Mouse (Mus musculus) heart, embryonic 10.5 days (tissue): ENCODE measurements around the gene Csta1. TPM values are rescaled to one million over a fixed set of nuclear protein-coding genes. Genes with fewer than 3 reads are reported as not detected.
A peak's percentile ranks its signal among the peaks of the same experiment; 100 is the strongest.

Experiments used
- DNase-seq: peaks from one replicate; pipeline ENCODE4 v3.0.0-alpha.2; 2017; ENCODE audit warnings: low spot score
- H3K27ac ChIP-seq: fragments of 300-500 bp; sonication (generic); 2 replicates; pipeline ENCODE4 v1.5.1; 2016; ENCODE audit warnings: mild to moderate bottlenecking
- H3K27me3 ChIP-seq: fragments of 300-500 bp; sonication (generic); 2 replicates; pipeline ENCODE4 v1.6.1; 2016; ENCODE audit warnings: mild to moderate bottlenecking; ENCODE audit not compliant: poor library complexity, insufficient read depth, severe bottlenecking
- H3K36me3 ChIP-seq: fragments of 300-500 bp; sonication (generic); 2 replicates; pipeline ENCODE4 v1.6.1; 2016; ENCODE audit warnings: mild to moderate bottlenecking, moderate library complexity
- H3K4me1 ChIP-seq: fragments of 300-500 bp; sonication (generic); 2 replicates; pipeline ENCODE4 v1.6.1; 2016; ENCODE audit warnings: mild to moderate bottlenecking
- H3K4me3 ChIP-seq: fragments of 300-500 bp; sonication (generic); 2 replicates; pipeline ENCODE4 v1.5.1; 2016; ENCODE audit warnings: mild to moderate bottlenecking, moderate library complexity
- H3K9me3 ChIP-seq: fragments of 300-500 bp; sonication (generic); 2 replicates; pipeline ENCODE4 v1.6.1; 2016; ENCODE audit warnings: mild to moderate bottlenecking, moderate library complexity
- WGBS: fragments of 180-500 bp; shearing (Covaris S2); methylation state at CpG from one replicate; pipeline ENCODE4 v1.1.7; 2016; 5-methylcytosine and 5-hydroxymethylcytosine counted together
- polyA plus RNA-seq: library from polyadenylated mRNA; unstranded; fragments of >200 nt; fragmentation: Nextera tagmentation; extraction: Ambion mirVana; gene quantifications from 2 replicates; pipeline ENCODE4 v1.2.1, GENCODE M21; 2016

Gene Csta1
- polyA plus RNA-seq, 1 experiment from 2014 or later: not detected

GRCm38 (mm10) chr16:36090785-36091509, 40.1 kb downstream of the Csta1 start:
- Histone ChIP-seq H3K9me3 (no peaks in the 10 kb centered on the region), H3K27me3 (no peaks in the 10 kb centered on the region), H3K27ac (no peak overlapping the region), H3K4me1 (no peaks in the 10 kb centered on the region), H3K4me3 (no peak overlapping the region), H3K36me3 (peaks cover 56% of the 10 kb centered on the region)
- WGBS: 92% methylated on average over 11 of the region's 11 CpGs
- DNase-seq: no peak

GRCm38 (mm10) chr16:36089850-36090616, 41.0 kb downstream of the Csta1 start:
- H3K27ac ChIP-seq: no peak overlapping the region
- H3K36me3 ChIP-seq: peaks cover 65% of the 10 kb centered on the region
- no peak overlapping the region for H3K4me3 ChIP-seq
- no peaks in the 10 kb centered on the region for H3K4me1 ChIP-seq
- H3K27me3 ChIP-seq: no peaks in the 10 kb centered on the region
- no peak for DNase-seq
- WGBS: 88% methylated on average over 8 of the region's 8 CpGs
- no peaks in the 10 kb centered on the region for H3K9me3 ChIP-seq

DNA sequence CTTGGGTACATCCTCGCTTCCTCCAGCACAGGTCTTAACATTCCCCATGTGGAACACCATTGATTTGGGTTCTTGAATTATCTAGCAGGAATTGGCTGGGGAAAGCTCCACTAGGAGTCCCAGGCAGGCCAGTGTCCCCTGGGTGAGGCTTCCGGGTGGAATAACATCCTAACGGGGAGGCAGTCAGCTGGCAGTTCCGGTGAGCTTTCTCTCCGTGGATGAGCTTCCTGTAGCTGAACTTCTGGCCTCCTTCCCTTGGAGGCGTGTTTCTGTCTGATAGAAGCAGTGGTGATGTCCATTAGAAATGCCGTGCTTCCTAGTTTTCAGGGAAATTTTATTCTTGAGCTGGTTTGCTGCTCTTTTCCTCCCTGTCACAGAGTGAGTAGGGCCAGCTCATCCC, 42.0 kb downstream of the Csta1 start:
- peak; percentile 45 for DNase-seq
- Histone ChIP-seq H3K27ac (no peak overlapping the region), H3K9me3 (no peaks in the 10 kb centered on the region), H3K27me3 (no peaks in the 10 kb centered on the region), H3K36me3 (peaks cover 74% of the 10 kb centered on the region), H3K4me1 (no peaks in the 10 kb centered on the region), H3K4me3 (no peak overlapping the region)
- WGBS: 83% methylated on average over 7 of the region's 7 CpGs

GRCm38 (mm10) chr16:36087846-36088245, 43.2 kb downstream of the Csta1 start:
- 77% methylated on average over 4 of the region's 4 CpGs for WGBS

DNA sequence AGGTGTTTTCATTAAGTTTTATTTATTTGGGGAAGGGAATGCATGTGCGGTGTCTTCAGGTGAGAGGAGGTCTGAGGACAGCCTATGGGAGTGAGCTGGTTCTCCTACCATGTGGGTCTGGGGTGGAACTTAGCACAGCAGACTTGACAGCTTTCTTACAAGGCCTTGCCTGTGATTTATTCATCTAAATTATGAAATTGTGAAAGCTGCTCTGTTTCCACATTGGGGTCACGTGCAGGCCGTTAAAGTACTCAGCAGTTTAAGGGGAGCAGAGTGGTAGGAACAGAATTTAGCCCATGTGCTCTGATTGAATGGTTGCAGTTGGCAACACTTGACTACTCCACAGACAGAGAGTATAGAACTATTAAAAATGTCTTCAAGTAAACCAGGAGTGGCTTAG, 51.1 kb downstream of the Csta1 start:
- 93% methylated on average over 3 of the region's 3 CpGs for WGBS
- DNase-seq: no peak
- H3K27me3 ChIP-seq: no peaks in the 10 kb centered on the region
- H3K4me3 ChIP-seq: no peak overlapping the region
- no peaks in the 10 kb centered on the region for H3K4me1 ChIP-seq
- no peak overlapping the region for H3K27ac ChIP-seq
- no peaks in the 10 kb centered on the region for H3K9me3 ChIP-seq
- H3K36me3 ChIP-seq: peaks cover 28% of the 10 kb centered on the region

More at GRCm38 (mm10) chr16:36087846-36088245, 43.2 kb downstream of the Csta1 start:
- H3K4me3 ChIP-seq: no peak overlapping the region
- H3K36me3 ChIP-seq: peaks cover 85% of the 10 kb centered on the region
- H3K27ac ChIP-seq: no peak overlapping the region
- H3K9me3 ChIP-seq: no peaks in the 10 kb centered on the region
- no peaks in the 10 kb centered on the region for H3K27me3 ChIP-seq
- no peaks in the 10 kb centered on the region for H3K4me1 ChIP-seq
- peak; percentile 63 for DNase-seq

GRCm38 (mm10) chr16:36074772-36075171, 56.3 kb downstream of the Csta1 start:
- DNase-seq: no peak
- no peaks in the 10 kb centered on the region for H3K27me3 ChIP-seq
- WGBS: 90% methylated on average over 3 of the region's 3 CpGs

DNA sequence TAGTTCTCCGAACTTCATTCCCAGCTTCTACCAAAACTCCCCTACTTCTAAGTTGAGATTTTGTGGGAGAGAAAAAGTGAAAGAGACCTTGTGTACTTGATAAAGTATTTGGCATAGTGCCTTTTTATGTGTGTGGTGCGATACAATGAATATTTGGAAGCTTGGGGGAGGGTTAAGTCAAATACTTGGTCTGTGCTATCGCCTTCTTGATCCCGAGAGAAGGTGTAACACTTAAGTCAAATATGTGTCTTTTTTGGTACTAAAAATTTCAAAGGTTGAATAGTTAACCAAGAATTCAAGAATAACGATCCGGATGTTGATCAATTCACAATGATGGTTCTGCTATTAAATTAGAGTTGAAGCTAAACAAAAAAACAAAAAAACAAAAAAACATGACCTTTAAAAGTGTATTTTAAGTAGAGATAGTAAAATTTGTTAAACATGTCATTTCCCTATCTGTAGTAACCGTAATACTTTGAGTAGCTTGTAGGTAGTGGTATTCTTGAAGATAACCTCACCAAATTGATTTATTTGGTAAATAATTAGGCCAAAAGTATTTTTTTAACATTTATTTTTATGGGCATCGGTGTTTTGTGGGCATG, 58.5 kb downstream of the Csta1 start:
- Histone ChIP-seq H3K4me1 (peaks cover 29% of the 10 kb centered on the region), H3K27me3 (no peaks in the 10 kb centered on the region), H3K36me3 (peaks cover 6% of the 10 kb centered on the region; the same call in 1 of the 2 replicates), H3K27ac (peak overlapping the region; percentile 95), H3K9me3 (no peaks in the 10 kb centered on the region), H3K4me3 (peak overlapping the region; percentile 86)
- no peak for DNase-seq
- 26% methylated on average over 8 of the region's 8 CpGs for WGBS

More at GRCm38 (mm10) chr16:36074772-36075171, 56.3 kb downstream of the Csta1 start:
- Histone ChIP-seq H3K27ac (no peak overlapping the region), H3K36me3 (no peaks in the 10 kb centered on the region; the same call in 1 of the 2 replicates), H3K4me1 (peaks cover 7% of the 10 kb centered on the region; the same call in 1 of the 2 replicates), H3K9me3 (no peaks in the 10 kb centered on the region), H3K4me3 (no peak overlapping the region)

DNA sequence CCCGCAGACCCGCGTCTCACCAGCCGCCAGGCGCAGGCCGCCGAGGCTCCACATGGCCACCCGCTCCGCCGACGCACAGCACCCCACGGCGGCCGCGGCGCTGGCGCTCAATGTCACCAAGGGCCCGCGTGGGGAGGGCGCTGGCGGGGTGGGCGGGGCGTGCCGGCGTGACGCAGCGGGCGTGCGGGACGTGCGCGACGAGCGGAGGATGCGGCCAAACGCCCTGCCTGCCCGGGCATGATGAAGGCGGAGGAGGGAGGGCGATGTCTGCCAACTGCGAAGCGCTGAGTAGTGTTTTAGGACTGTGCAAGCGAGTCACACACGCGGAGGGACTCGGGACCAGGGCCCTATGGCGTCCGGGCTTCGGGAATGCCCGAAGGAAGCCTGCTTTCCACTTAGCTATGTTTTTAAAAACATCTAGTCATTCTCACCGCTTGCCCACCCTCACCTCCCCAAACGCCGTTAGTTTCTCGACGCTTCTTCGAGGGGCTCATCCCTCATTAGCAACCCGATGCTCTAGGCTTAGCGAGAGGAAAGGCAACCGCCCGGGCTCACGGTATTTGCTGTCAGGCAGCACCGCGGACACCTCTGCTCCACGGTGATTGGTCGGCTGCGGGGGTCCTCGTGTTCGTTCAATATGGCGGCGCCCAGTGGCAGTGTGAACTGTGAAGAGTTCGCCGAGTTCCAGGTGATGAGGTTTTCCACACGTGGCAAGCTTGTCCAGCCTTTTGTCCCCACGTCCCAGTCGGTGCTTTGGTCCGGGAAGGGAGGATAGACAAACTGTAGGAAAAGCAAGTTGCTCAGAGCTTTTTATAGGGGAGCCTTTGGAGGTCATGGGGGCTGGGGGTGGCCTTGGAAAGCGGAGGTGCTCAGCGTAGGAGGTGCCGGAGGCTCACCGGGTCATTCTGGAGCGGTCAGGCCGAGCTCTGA, 59.3 kb downstream of the Csta1 start, which contains the start of the genes Fam162a and Ccdc58:
Fam162a (minus strand) TSS at position 145 of the 930 bp plus-strand sequence.
Ccdc58 (plus strand) TSS at position 236 of the 930 bp plus-strand sequence.
- H3K36me3 ChIP-seq: peaks cover 12% of the 10 kb centered on the region
- H3K27ac ChIP-seq: peak within 1 kb of the TSS; percentile 95
- H3K27me3 ChIP-seq: no peaks in the 10 kb centered on the region
- under 1% methylated on average over 76 of the region's 81 CpGs for WGBS
- peak; percentile 96 for DNase-seq
- peak within 1 kb of the TSS; percentile 86 for H3K4me3 ChIP-seq
- H3K9me3 ChIP-seq: no peaks in the 10 kb centered on the region
- H3K4me1 ChIP-seq: peaks cover 29% of the 10 kb centered on the region

GRCm38 (mm10) chr16:36071071-36071449, 60.0 kb downstream of the Csta1 start:
- Histone ChIP-seq H3K9me3 (no peaks in the 10 kb centered on the region), H3K27ac (peak overlapping the region; percentile 95), H3K4me1 (peaks cover 32% of the 10 kb centered on the region), H3K27me3 (no peaks in the 10 kb centered on the region), H3K36me3 (peaks cover 14% of the 10 kb centered on the region), H3K4me3 (peak overlapping the region; percentile 86)
- whole genome bisulfite sequencing: under 1% methylated on average over 16 of the region's 16 CpGs
- DNase-seq: no peak

Other genes with a start within 250 kb of the Csta1 start
- gene Parp9, start 192.8 kb downstream of the Csta1 start, polyA plus RNA-seq: 1.9 and 4.2 TPM in 2 replicates
- gene Dtx3l, start 192.1 kb downstream of the Csta1 start, polyA plus RNA-seq: 2.0 and 2.9 TPM in 2 replicates
- 51.8 and 60.5 TPM in 2 replicates for gene Kpna1, start 152.5 kb downstream of the Csta1 start, polyA plus RNA-seq
- gene Wdr5b, start 90.1 kb downstream of the Csta1 start, polyA plus RNA-seq: 5.4 and 5.9 TPM in 2 replicates
- gene Fam162a, start 59.6 kb downstream of the Csta1 start, polyA plus RNA-seq: 619 and 675 TPM in 2 replicates
- 101 and 102 TPM in 2 replicates for gene Ccdc58, start 59.6 kb downstream of the Csta1 start, polyA plus RNA-seq
- not detected in 2 replicates for gene Stfa2l1, start 25.6 kb upstream of the Csta1 start, polyA plus RNA-seq
- gene Gm5483, start 53.0 kb upstream of the Csta1 start, polyA plus RNA-seq: not detected in 2 replicates
- gene Gm5416, start 79.2 kb upstream of the Csta1 start, polyA plus RNA-seq: not detected in 2 replicates
- not detected in 2 replicates for gene 2010005H15Rik, start 90.2 kb upstream of the Csta1 start, polyA plus RNA-seq
- gene Stfa1, start 145.7 kb upstream of the Csta1 start, polyA plus RNA-seq: 0.25 TPM in 1 of 2 replicates, not detected in the other
- gene BC117090, start 203.1 kb upstream of the Csta1 start, polyA plus RNA-seq: not detected in 2 replicates
- gene BC100530, start 236.5 kb upstream of the Csta1 start, polyA plus RNA-seq: 0.23 and 0.60 TPM in 2 replicates